Mouse (Mus musculus) midbrain, embryonic 12.5 days (tissue): ENCODE measurements around the gene Slc51b. TPM values are rescaled to one million over a fixed set of nuclear protein-coding genes. Genes with fewer than 3 reads are reported as not detected.

Experiments
- polyA plus RNA-seq: library from polyadenylated mRNA; unstranded; fragments of >200 nt; fragmentation: Nextera tagmentation; extraction: Ambion mirVana; gene quantifications from 2 replicates; pipeline ENCODE4 v1.2.1, GENCODE M21; 2016

Gene Slc51b
- polyA plus RNA-seq, 1 experiment from 2014 or later: not detected

Other genes with a start within 250 kb of the Slc51b start
- gene Parp16, start 227.6 kb downstream of the Slc51b start, polyA plus RNA-seq: 5.6 and 6.5 TPM in 2 replicates
- gene Cilp, start 157.8 kb downstream of the Slc51b start, polyA plus RNA-seq: 0.09 and 0.11 TPM in 2 replicates
- gene Clpx, start 128.7 kb downstream of the Slc51b start, polyA plus RNA-seq: 43.0 and 44.3 TPM in 2 replicates
- 12.2 and 14.3 TPM in 2 replicates for gene Pdcd7, start 76.9 kb downstream of the Slc51b start, polyA plus RNA-seq
- gene Ubap1l, start 61.9 kb downstream of the Slc51b start, polyA plus RNA-seq: 0.17 and 0.65 TPM in 2 replicates
- gene Kbtbd13, start 31.3 kb downstream of the Slc51b start, polyA plus RNA-seq: 0.37 and 0.45 TPM in 2 replicates
- gene Rasl12, start 24.4 kb downstream of the Slc51b start, polyA plus RNA-seq: 6.5 TPM in 2 replicates
- 22.9 and 23.3 TPM in 2 replicates for gene Mtfmt, start 12.8 kb upstream of the Slc51b start, polyA plus RNA-seq
- gene Spg21, start 38.0 kb upstream of the Slc51b start, polyA plus RNA-seq: 112 and 113 TPM in 2 replicates
- gene Ankdd1a, start 97.2 kb upstream of the Slc51b start, polyA plus RNA-seq: 0.22 and 0.24 TPM in 2 replicates
- 10.0 and 10.6 TPM in 2 replicates for gene Plekho2, start 157.1 kb upstream of the Slc51b start, polyA plus RNA-seq
- 22.3 and 24.0 TPM in 2 replicates for gene Pif1, start 164.2 kb upstream of the Slc51b start, polyA plus RNA-seq
- 11.5 and 12.8 TPM in 2 replicates for gene Rbpms2, start 206.7 kb upstream of the Slc51b start, polyA plus RNA-seq
- gene Oaz2, start 245.0 kb upstream of the Slc51b start, polyA plus RNA-seq: 262 and 269 TPM in 2 replicates